Mouse (Mus musculus) lung, postnatal 0 days (tissue): Measurements from ENCODE around the gene Pradc1. TPM values are rescaled to one million over a fixed set of nuclear protein-coding genes. Genes with fewer than 3 reads are reported as not detected.
A peak's percentile ranks its signal among the peaks of the same experiment; 100 is the strongest.

Source experiments
- ATAC-seq: fragments of 200-750 bp; cut with Nextera tagmentation; 2 replicates; pipeline ENCODE4 v1.8.0; 2017; ENCODE audit warnings: moderate library complexity
- DNase-seq: peaks from one replicate; pipeline ENCODE4 v3.0.0-alpha.2; 2016; ENCODE audit warnings: low spot score
- H3K27ac ChIP-seq: fragments of 300-500 bp; sonication (generic); 2 replicates; pipeline ENCODE4 v1.5.1; 2014; ENCODE audit warnings: antibody characterized with exemption, mild to moderate bottlenecking, low read length, mixed read lengths
- H3K27me3 ChIP-seq: fragments of 300-500 bp; sonication (generic); replicated peaks from 2 replicates; pipeline ENCODE4 v1.6.1; 2014; ENCODE audit warnings: low read length, mixed read lengths; ENCODE audit not compliant: insufficient read depth
- H3K36me3 ChIP-seq: fragments of 300-500 bp; sonication (generic); 2 replicates; pipeline ENCODE4 v1.6.1; 2014; ENCODE audit warnings: low read length, mixed read lengths; ENCODE audit not compliant: insufficient read depth
- H3K4me1 ChIP-seq: fragments of 300-500 bp; sonication (generic); 2 replicates; pipeline ENCODE4 v1.6.1; 2014; ENCODE audit warnings: antibody characterized with exemption, low read depth, low read length, mixed read lengths; ENCODE audit not compliant: insufficient read depth
- H3K4me2 ChIP-seq: fragments of 300-500 bp; sonication (generic); replicated peaks from 2 replicates; pipeline ENCODE4 v1.6.1; 2014; ENCODE audit warnings: low read depth, mild to moderate bottlenecking, low read length, moderate library complexity, mixed read lengths
- H3K4me3 ChIP-seq: fragments of 300-500 bp; sonication (generic); 2 replicates; pipeline ENCODE4 v1.5.1; 2014; ENCODE audit warnings: low read depth, low read length
- H3K9ac ChIP-seq: fragments of 300-500 bp; sonication (generic); replicated peaks from 2 replicates; pipeline ENCODE4 v1.6.1; 2014; ENCODE audit warnings: low read depth, mild to moderate bottlenecking
- H3K9me3 ChIP-seq: fragments of 300-500 bp; sonication (generic); 2 replicates; pipeline ENCODE4 v1.6.1; 2016; ENCODE audit warnings: low read length, mixed read lengths
- CTCF ChIP-seq: IDR thresholded peaks from 2 replicates; pipeline ENCODE4 v1.5.1; 2016; ENCODE audit warnings: antibody characterized with exemption, mild to moderate bottlenecking
- EP300 ChIP-seq: IDR thresholded peaks from 2 replicates; pipeline ENCODE4 v1.6.1; 2016; ENCODE audit warnings: antibody characterized with exemption, mild to moderate bottlenecking, control low read depth
- WGBS: fragments of 180-500 bp; shearing (Covaris S2); extraction: QIAGEN DNeasy Blood & Tissue Kit; methylation state at CpG from one replicate; pipeline ENCODE4 v1.1.7; 2014; 5-methylcytosine and 5-hydroxymethylcytosine counted together
- polyA plus RNA-seq: library from polyadenylated mRNA; unstranded; fragments of >200 nt; fragmentation: Nextera tagmentation; extraction: Ambion mirVana; gene quantifications from 2 replicates; pipeline ENCODE4 v1.2.1, GENCODE M21; 2015

Gene Pradc1
- polyA plus RNA-seq, 1 experiment from 2014 or later: 54.0 TPM

DNA sequence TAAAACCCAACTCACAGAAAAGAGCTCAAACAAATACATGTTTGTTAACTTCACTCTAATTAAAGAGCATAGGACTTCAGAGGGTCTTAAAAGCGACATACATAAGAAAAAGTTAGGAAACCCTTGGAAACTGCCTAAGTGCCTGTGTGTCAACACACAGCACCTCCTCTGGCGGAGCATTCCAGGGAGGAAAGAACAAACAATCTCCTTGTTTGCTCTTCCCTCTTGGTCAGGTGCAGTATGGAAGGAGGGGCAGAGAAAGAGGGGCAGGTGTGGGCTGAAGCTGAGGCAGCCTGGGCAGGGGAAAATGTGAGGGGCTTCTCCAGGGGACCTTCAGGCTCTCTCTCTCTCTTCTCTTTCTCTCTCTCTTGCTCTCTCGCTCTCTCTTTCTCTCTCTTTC is 35.9 kb downstream of the Pradc1 start:
- H3K4me2 ChIP-seq: no peak overlapping the region
- H3K27me3 ChIP-seq: no peaks in the 10 kb centered on the region
- H3K9me3 ChIP-seq: no peaks in the 10 kb centered on the region
- DNase-seq (peak; percentile 86), ATAC-seq (peak; percentile 83)
- no peak overlapping the region for H3K9ac ChIP-seq
- no peak overlapping the region for H3K4me3 ChIP-seq
- H3K27ac ChIP-seq: peak overlapping the region; percentile 74
- H3K36me3 ChIP-seq: no peaks in the 10 kb centered on the region
- WGBS: 23% methylated on average over 2 of the region's 3 CpGs
- no peaks in the 10 kb centered on the region; the same call in 1 of the 2 replicates for H3K4me1 ChIP-seq
- peak; percentile 60 for TF ChIP-seq EP300
- TF ChIP-seq CTCF: peak; percentile 37

GRCm38 (mm10) chr6:85410771-85411273 is 40.9 kb downstream of the Pradc1 start:
- DNase-seq (peak; percentile 89), ATAC-seq (peak; percentile 87)
- H3K27ac ChIP-seq: no peak overlapping the region
- H3K27me3 ChIP-seq: peaks cover 18% of the 10 kb centered on the region; the same call in 1 of the 2 replicates
- no peak overlapping the region for H3K9ac ChIP-seq
- no peaks in the 10 kb centered on the region for H3K4me1 ChIP-seq
- H3K9me3 ChIP-seq: no peaks in the 10 kb centered on the region
- no peak overlapping the region for H3K4me3 ChIP-seq
- WGBS: 10% methylated on average over 13 of the region's 13 CpGs
- no peak overlapping the region for H3K4me2 ChIP-seq
- TF ChIP-seq EP300 (no peak), CTCF (peak; percentile 82)
- no peaks in the 10 kb centered on the region for H3K36me3 ChIP-seq

GRCm38 (mm10) chr6:85409003-85409402 is 42.8 kb downstream of the Pradc1 start:
- Histone ChIP-seq H3K36me3 (no peaks in the 10 kb centered on the region), H3K9ac (no peak overlapping the region), H3K4me2 (no peak overlapping the region), H3K4me3 (no peak overlapping the region), H3K9me3 (no peaks in the 10 kb centered on the region), H3K27me3 (peaks cover 18% of the 10 kb centered on the region; the same call in 1 of the 2 replicates), H3K4me1 (no peaks in the 10 kb centered on the region), H3K27ac (no peak overlapping the region)
- 8% methylated on average over 28 of the region's 31 CpGs for WGBS
- TF ChIP-seq CTCF (no peak), EP300 (no peak)
- DNase-seq (no peak), ATAC-seq (no peak)

GRCm38 (mm10) chr6:85403039-85403438 is 48.7 kb downstream of the Pradc1 start:
- no peak for ATAC-seq
- 76% methylated on average over 10 of the region's 10 CpGs for WGBS
- no peaks in the 10 kb centered on the region for H3K27me3 ChIP-seq

DNA sequence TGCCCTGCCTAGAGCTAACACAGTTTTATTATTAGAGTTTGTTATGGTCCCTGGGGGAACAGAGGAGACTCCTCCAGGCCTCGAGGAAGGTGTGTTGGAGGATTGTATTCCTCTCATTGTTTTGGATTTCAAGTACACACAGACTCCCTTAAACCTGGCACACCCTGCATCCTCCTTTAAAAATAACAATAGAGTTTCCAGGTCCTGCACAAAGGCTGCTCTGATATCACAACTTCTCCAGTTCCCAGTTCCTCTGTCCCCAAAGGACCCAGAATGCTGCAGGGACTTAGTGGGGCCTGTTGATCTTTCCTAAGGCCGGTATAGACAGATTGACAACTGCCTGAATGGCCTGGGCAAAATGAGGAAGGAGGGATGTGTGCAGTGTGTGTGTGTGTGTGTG is 49.2 kb downstream of the Pradc1 start:
- WGBS: 32% methylated on average over 2 of the region's 2 CpGs
- TF ChIP-seq EP300 (no peak), CTCF (no peak)
- ATAC-seq: no peak; the same call in 1 of the 2 replicates

More at GRCm38 (mm10) chr6:85403039-85403438, 48.7 kb downstream of the Pradc1 start:
- Histone ChIP-seq H3K9ac (no peak overlapping the region), H3K9me3 (no peaks in the 10 kb centered on the region), H3K4me1 (no peaks in the 10 kb centered on the region), H3K27ac (no peak overlapping the region), H3K4me3 (no peak overlapping the region), H3K36me3 (no peaks in the 10 kb centered on the region), H3K4me2 (no peak overlapping the region)
- no peak for TF ChIP-seq CTCF
- no peak for TF ChIP-seq EP300
- no peak for DNase-seq

GRCm38 (mm10) chr6:85399715-85400114 is 52.1 kb downstream of the Pradc1 start:
- Histone ChIP-seq H3K4me3 (no peak overlapping the region), H3K27me3 (no peaks in the 10 kb centered on the region), H3K27ac (no peak overlapping the region), H3K4me1 (no peaks in the 10 kb centered on the region), H3K4me2 (no peak overlapping the region), H3K9me3 (no peaks in the 10 kb centered on the region), H3K36me3 (no peaks in the 10 kb centered on the region), H3K9ac (no peak overlapping the region)
- DNase-seq: no peak
- TF ChIP-seq CTCF (no peak), EP300 (no peak)
- 34% methylated on average over 5 of the region's 5 CpGs for WGBS
- no peak for ATAC-seq

More for the DNA sequence above, 49.2 kb downstream of the Pradc1 start:
- Histone ChIP-seq H3K4me3 (no peak overlapping the region), H3K4me1 (no peaks in the 10 kb centered on the region), H3K9me3 (no peaks in the 10 kb centered on the region), H3K9ac (no peak overlapping the region), H3K4me2 (no peak overlapping the region), H3K27me3 (no peaks in the 10 kb centered on the region), H3K36me3 (no peaks in the 10 kb centered on the region), H3K27ac (no peak overlapping the region)
- no peak for DNase-seq

GRCm38 (mm10) chr6:85397165-85397564 is 54.6 kb downstream of the Pradc1 start:
- H3K27me3 ChIP-seq: no peaks in the 10 kb centered on the region
- H3K27ac ChIP-seq: no peak overlapping the region
- H3K36me3 ChIP-seq: no peaks in the 10 kb centered on the region
- H3K4me3 ChIP-seq: no peak overlapping the region
- no peak overlapping the region for H3K4me2 ChIP-seq
- no peaks in the 10 kb centered on the region for H3K9me3 ChIP-seq
- 29% methylated on average over 1 of the region's 1 CpGs for WGBS
- no peak for ATAC-seq
- no peak for DNase-seq
- TF ChIP-seq EP300: no peak
- peak; percentile 68 for TF ChIP-seq CTCF
- no peak overlapping the region for H3K9ac ChIP-seq
- H3K4me1 ChIP-seq: no peaks in the 10 kb centered on the region

Other genes starting within 250 kb of the Pradc1 start
- gene Sfxn5, start 118.5 kb downstream of the Pradc1 start, polyA plus RNA-seq: 8.0 and 9.9 TPM in 2 replicates
- gene Rab11fip5, start 77.3 kb downstream of the Pradc1 start, polyA plus RNA-seq: 11.2 and 12.2 TPM in 2 replicates
- gene Noto, start 28.1 kb downstream of the Pradc1 start, polyA plus RNA-seq: 0.24 and 0.27 TPM in 2 replicates
- gene Smyd5, start 20.0 kb downstream of the Pradc1 start, polyA plus RNA-seq: 13.3 and 14.8 TPM in 2 replicates
- 200 and 210 TPM in 2 replicates for gene Cct7, start 456 bp downstream of the Pradc1 start, polyA plus RNA-seq
- gene Fbxo41, start 51.0 kb upstream of the Pradc1 start, polyA plus RNA-seq: 0.02 TPM in 1 of 2 replicates, not detected in the other
- gene Egr4, start 61.6 kb upstream of the Pradc1 start, polyA plus RNA-seq: not detected in 2 replicates
- 1.2 and 1.5 TPM in 2 replicates for gene Alms1, start 135.6 kb upstream of the Pradc1 start, polyA plus RNA-seq